Mouse (Mus musculus): ENCODE results near the gene Cttnbp2nl. TPM values are rescaled to one million over a fixed set of nuclear protein-coding genes. Genes with fewer than 3 reads are reported as not detected.

Cttnbp2nl gene
- polyA plus RNA-seq, 1 experiment from 2014 or later: 40.2 TPM

GRCm38 (mm10) chr3:105040983-105041625, 11.8 kb downstream of the Cttnbp2nl start:
- H3K36me3 ChIP-seq (ENCODE audit: control insufficient read depth, insufficient read depth, low read length): peaks cover 2% of the 10 kb centered on the region; the same call in 1 of the 2 replicates
- DNase-seq (ENCODE audit: low spot score) (no peak), ATAC-seq (ENCODE audit: insufficient number of reproducible peaks, low FRiP score, low TSS enrichment, low read depth) (no peak)
- H3K4me2 ChIP-seq (ENCODE audit: low read depth, severe bottlenecking): no peak overlapping the region
- no peaks in the 10 kb centered on the region for H3K9me3 ChIP-seq (ENCODE audit: control insufficient read depth, low read length)
- WGBS: 92% methylated on average over 9 of the region's 9 CpGs
- H3K4me3 ChIP-seq (ENCODE audit: low read depth, low read length): no peak overlapping the region
- peaks cover 6% of the 10 kb centered on the region; the same call in 1 of the 2 replicates for H3K4me1 ChIP-seq (ENCODE audit: control insufficient read depth, insufficient read depth, low read length)
- H3K27me3 ChIP-seq (ENCODE audit: control insufficient read depth, insufficient read depth, low read length): no peaks in the 10 kb centered on the region
- H3K27ac ChIP-seq (replicated peaks; ENCODE audit: low read depth, low read length): no peak overlapping the region
- no peak overlapping the region for H3K9ac ChIP-seq (ENCODE audit: low read length)

- no peaks in the 10 kb centered on the region for H3K9me3 ChIP-seq (ENCODE audit: control insufficient read depth, low read length)
- DNase-seq (ENCODE audit: low spot score) (peak; percentile 53), ATAC-seq (ENCODE audit: insufficient number of reproducible peaks, low FRiP score, low TSS enrichment, low read depth) (peak; percentile 32; the same call in 1 of the 2 replicates)
- WGBS: 17% methylated on average over 8 of the region's 8 CpGs
- H3K36me3 ChIP-seq (ENCODE audit: control insufficient read depth, insufficient read depth, low read length): peaks cover 2% of the 10 kb centered on the region; the same call in 1 of the 2 replicates
- no peak overlapping the region for H3K27ac ChIP-seq (replicated peaks; ENCODE audit: low read depth, low read length)
- H3K4me1 ChIP-seq (ENCODE audit: control insufficient read depth, insufficient read depth, low read length): peaks cover 6% of the 10 kb centered on the region; the same call in 1 of the 2 replicates
- H3K4me2 ChIP-seq (ENCODE audit: low read depth, severe bottlenecking): no peak overlapping the region
- no peaks in the 10 kb centered on the region for H3K27me3 ChIP-seq (ENCODE audit: control insufficient read depth, insufficient read depth, low read length)
- no peak overlapping the region for H3K9ac ChIP-seq (ENCODE audit: low read length)
- H3K4me3 ChIP-seq (ENCODE audit: low read depth, low read length): no peak overlapping the region
Measured at GRCm38 (mm10) chr3:105040002-105040401, 12.9 kb downstream of the Cttnbp2nl start.

DNA sequence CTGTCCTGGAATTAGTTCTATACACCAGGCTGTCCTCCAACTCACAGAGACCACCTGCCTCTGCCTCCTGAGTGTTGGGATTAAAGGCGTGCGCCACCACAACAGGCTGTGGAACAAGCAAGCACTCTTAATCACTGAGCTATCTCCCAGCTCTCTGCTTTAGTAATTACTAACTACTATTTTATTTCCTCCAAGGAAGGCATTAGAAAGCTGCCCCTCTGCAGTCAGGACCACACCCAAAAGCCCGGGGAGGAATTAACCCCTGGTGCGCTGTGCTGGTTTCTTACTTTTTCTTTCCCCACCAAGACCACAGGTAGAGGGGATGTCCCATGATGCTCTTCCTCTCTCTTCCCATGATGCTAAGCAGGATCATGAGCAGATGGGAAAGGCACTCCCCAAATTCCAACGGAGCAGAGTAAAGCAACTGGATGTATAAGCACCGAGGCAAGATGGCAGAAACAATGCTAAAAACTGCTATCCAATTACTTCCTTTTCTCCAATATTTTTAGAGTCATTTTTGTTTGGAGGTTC, 15.6 kb downstream of the Cttnbp2nl start:
- no peak overlapping the region for H3K4me3 ChIP-seq (ENCODE audit: low read depth, low read length)
- no peak overlapping the region for H3K9ac ChIP-seq (ENCODE audit: low read length)
- peaks cover 6% of the 10 kb centered on the region; the same call in 1 of the 2 replicates for H3K4me1 ChIP-seq (ENCODE audit: control insufficient read depth, insufficient read depth, low read length)
- H3K27ac ChIP-seq (replicated peaks; ENCODE audit: low read depth, low read length): no peak overlapping the region
- no peaks in the 10 kb centered on the region for H3K9me3 ChIP-seq (ENCODE audit: control insufficient read depth, low read length)
- no peaks in the 10 kb centered on the region for H3K27me3 ChIP-seq (ENCODE audit: control insufficient read depth, insufficient read depth, low read length)
- ATAC-seq (ENCODE audit: insufficient number of reproducible peaks, low FRiP score, low TSS enrichment, low read depth) (no peak), DNase-seq (ENCODE audit: low spot score) (no peak)
- no peak overlapping the region for H3K4me2 ChIP-seq (ENCODE audit: low read depth, severe bottlenecking)
- H3K36me3 ChIP-seq (ENCODE audit: control insufficient read depth, insufficient read depth, low read length): peaks cover 5% of the 10 kb centered on the region
- WGBS: 92% methylated on average over 6 of the region's 6 CpGs

- no peak for DNase-seq (ENCODE audit: low spot score)
- WGBS: 84% methylated on average over 10 of the region's 10 CpGs
Measured at GRCm38 (mm10) chr3:105036281-105036847, 16.6 kb downstream of the Cttnbp2nl start.

GRCm38 (mm10) chr3:105023371-105024005, 29.5 kb downstream of the Cttnbp2nl start:
- 88% methylated on average over 10 of the region's 10 CpGs for WGBS
- Histone ChIP-seq H3K27ac (replicated peaks; ENCODE audit: low read depth, low read length) (no peak overlapping the region), H3K27me3 (ENCODE audit: control insufficient read depth, insufficient read depth, low read length) (no peaks in the 10 kb centered on the region), H3K9me3 (ENCODE audit: control insufficient read depth, low read length) (no peaks in the 10 kb centered on the region), H3K4me1 (ENCODE audit: control insufficient read depth, insufficient read depth, low read length) (no peaks in the 10 kb centered on the region), H3K36me3 (ENCODE audit: control insufficient read depth, insufficient read depth, low read length) (peaks cover 3% of the 10 kb centered on the region; the same call in 1 of the 2 replicates), H3K9ac (ENCODE audit: low read length) (no peak overlapping the region), H3K4me3 (ENCODE audit: low read depth, low read length) (no peak overlapping the region), H3K4me2 (ENCODE audit: low read depth, severe bottlenecking) (no peak overlapping the region)
- ATAC-seq (ENCODE audit: insufficient number of reproducible peaks, low FRiP score, low TSS enrichment, low read depth) (no peak), DNase-seq (ENCODE audit: low spot score) (no peak)

More at GRCm38 (mm10) chr3:105036281-105036847, 16.6 kb downstream of the Cttnbp2nl start:
- Histone ChIP-seq H3K4me1 (ENCODE audit: control insufficient read depth, insufficient read depth, low read length) (peaks cover 6% of the 10 kb centered on the region; the same call in 1 of the 2 replicates), H3K9me3 (ENCODE audit: control insufficient read depth, low read length) (no peaks in the 10 kb centered on the region), H3K36me3 (ENCODE audit: control insufficient read depth, insufficient read depth, low read length) (peaks cover 7% of the 10 kb centered on the region), H3K4me3 (ENCODE audit: low read depth, low read length) (no peak overlapping the region), H3K27ac (replicated peaks; ENCODE audit: low read depth, low read length) (no peak overlapping the region), H3K9ac (ENCODE audit: low read length) (no peak overlapping the region), H3K4me2 (ENCODE audit: low read depth, severe bottlenecking) (no peak overlapping the region), H3K27me3 (ENCODE audit: control insufficient read depth, insufficient read depth, low read length) (no peaks in the 10 kb centered on the region)
- ATAC-seq (ENCODE audit: insufficient number of reproducible peaks, low FRiP score, low TSS enrichment, low read depth): no peak

DNA sequence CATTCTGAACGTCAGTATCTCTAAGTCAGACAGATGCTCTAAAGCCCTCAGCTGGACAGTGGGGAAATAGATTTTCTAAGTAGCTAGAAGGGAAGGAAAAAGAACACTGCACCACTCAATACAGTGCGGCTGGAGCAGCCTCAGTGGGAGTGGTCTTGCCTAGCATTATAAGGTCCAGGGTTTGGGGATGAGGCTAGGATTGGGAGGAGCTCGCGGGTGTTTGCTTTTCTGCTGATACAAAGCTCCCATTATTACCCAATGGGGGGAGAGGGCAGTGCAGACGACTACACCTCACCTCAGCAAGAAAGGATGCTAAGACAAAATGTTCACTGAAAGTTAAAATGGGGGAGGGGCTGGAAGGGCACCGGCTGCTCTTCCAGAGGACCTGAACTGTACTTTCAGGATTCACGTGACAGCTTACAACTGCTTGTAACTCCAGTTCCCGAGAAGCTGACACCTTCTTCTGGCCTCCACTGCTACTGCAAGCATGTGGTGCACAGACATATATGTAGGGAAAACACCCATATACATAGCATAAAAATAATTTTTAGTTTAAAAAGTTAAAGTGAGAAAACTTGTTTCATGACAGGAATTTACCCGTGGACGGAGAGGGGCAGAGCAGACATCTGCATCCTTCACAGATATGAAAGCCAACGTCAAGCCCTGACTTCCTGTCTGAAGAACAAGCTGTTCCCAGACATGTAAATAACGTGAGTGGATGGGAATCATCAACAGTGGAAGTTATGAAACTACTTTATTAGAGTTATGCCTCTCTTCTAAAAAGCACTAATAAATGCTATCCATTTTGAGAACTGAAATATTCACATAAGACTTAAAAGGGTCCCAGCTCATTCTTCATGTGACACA, 32.9 kb downstream of the Cttnbp2nl start:
- 61% methylated on average over 12 of the region's 12 CpGs for WGBS

GRCm38 (mm10) chr3:105018783-105019105, 34.2 kb downstream of the Cttnbp2nl start:
- no peak overlapping the region for H3K4me3 ChIP-seq (ENCODE audit: low read depth, low read length)
- no peaks in the 10 kb centered on the region for H3K9me3 ChIP-seq (ENCODE audit: control insufficient read depth, low read length)
- H3K27me3 ChIP-seq (ENCODE audit: control insufficient read depth, insufficient read depth, low read length): no peaks in the 10 kb centered on the region
- no peak overlapping the region for H3K9ac ChIP-seq (ENCODE audit: low read length)
- WGBS: 88% methylated on average over 6 of the region's 6 CpGs
- no peak overlapping the region for H3K27ac ChIP-seq (replicated peaks; ENCODE audit: low read depth, low read length)
- ATAC-seq (ENCODE audit: insufficient number of reproducible peaks, low FRiP score, low TSS enrichment, low read depth) (no peak), DNase-seq (ENCODE audit: low spot score) (no peak)
- no peak overlapping the region for H3K4me2 ChIP-seq (ENCODE audit: low read depth, severe bottlenecking)
- 0 out of 2 replicates have a peak, but pooled peaks cover 2% of the 10 kb centered on the region for H3K36me3 ChIP-seq (ENCODE audit: control insufficient read depth, insufficient read depth, low read length)
- no peaks in the 10 kb centered on the region for H3K4me1 ChIP-seq (ENCODE audit: control insufficient read depth, insufficient read depth, low read length)

More for the DNA sequence above, 32.9 kb downstream of the Cttnbp2nl start:
- 0 out of 2 replicates have a peak, but pooled peaks cover 2% of the 10 kb centered on the region for H3K36me3 ChIP-seq (ENCODE audit: control insufficient read depth, insufficient read depth, low read length)
- no peaks in the 10 kb centered on the region for H3K9me3 ChIP-seq (ENCODE audit: control insufficient read depth, low read length)
- ATAC-seq (ENCODE audit: insufficient number of reproducible peaks, low FRiP score, low TSS enrichment, low read depth) (no peak), DNase-seq (ENCODE audit: low spot score) (no peak)
- H3K27me3 ChIP-seq (ENCODE audit: control insufficient read depth, insufficient read depth, low read length): no peaks in the 10 kb centered on the region
- H3K27ac ChIP-seq (replicated peaks; ENCODE audit: low read depth, low read length): no peak overlapping the region
- H3K4me1 ChIP-seq (ENCODE audit: control insufficient read depth, insufficient read depth, low read length): no peaks in the 10 kb centered on the region
- no peak overlapping the region for H3K9ac ChIP-seq (ENCODE audit: low read length)
- H3K4me3 ChIP-seq (ENCODE audit: low read depth, low read length): no peak overlapping the region
- no peak overlapping the region for H3K4me2 ChIP-seq (ENCODE audit: low read depth, severe bottlenecking)
